Mouse (Mus musculus) heart, adult 11 months (tissue): Measurements from ENCODE around the gene Grm1.

Experiments
- DNase-seq: peaks from one replicate; pipeline ENCODE4 v3.0.0; 2022

Grm1 gene

GRCm38 (mm10) chr10:10710837-10711236 lies 371.3 kb downstream of the Grm1 start:
- no peak for DNase-seq

GRCm38 (mm10) chr10:10710359-10710758 lies 371.8 kb downstream of the Grm1 start:
- no peak for DNase-seq

DNA sequence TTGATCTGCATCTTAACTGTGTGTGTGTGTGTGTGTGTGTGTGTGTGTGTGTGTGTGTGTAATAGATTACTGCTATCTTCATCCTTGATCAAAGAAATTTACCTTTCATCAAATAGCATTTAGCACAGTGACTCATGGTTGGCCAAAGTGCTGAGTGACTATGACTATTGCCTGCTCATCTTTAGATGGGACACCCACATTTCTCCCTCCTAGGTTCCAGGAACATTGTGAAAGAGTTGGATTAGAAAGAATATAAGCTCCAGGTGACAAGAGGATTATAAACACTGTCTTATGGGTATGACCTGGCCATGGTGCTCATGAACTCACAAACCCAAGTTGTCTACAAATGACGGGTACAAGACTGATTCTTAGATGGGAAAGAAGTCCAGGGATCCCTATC lies 374.1 kb downstream of the Grm1 start:
- no peak for DNase-seq

DNA sequence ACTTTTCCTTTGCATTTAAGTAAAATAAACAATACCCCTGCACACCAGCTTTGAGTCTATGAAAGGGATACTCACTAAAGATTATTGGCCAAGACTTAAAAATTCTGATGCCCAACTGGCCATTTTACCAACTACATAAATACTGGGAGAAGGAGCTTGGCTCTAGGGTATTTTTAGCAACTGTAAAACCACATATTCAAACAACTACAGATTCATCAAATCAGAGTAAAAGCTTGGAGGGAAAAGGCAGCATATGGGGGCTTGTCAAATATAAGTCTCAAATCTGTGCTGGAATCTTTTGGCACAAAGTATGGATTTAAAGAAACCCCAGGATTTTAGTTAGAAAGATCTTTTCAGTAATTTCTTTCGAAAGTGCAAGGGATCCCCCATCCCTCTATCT lies 380.8 kb downstream of the Grm1 start:
- DNase-seq = no peak

GRCm38 (mm10) chr10:10700903-10701302 lies 381.3 kb downstream of the Grm1 start:
- DNase-seq = no peak

DNA sequence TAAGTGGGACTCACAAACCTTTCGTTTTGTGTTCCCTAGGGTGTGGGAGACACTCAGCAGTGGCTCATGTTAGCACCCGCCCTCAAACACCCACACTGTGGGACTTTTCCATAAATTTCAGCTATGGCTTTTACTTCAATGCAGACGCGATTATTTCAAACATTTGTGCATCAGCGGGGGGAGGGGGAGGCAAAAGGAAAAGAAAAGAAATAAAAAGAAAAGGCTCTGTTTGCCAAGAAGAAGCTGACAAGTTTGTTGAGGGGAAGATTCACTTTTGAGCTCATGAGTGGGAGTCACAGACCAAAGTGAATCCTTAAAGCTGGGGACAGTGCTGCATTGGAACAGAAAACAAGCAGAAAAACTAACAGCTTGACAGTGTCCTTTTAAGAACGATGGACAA lies 384.7 kb downstream of the Grm1 start:
- no peak for DNase-seq

DNA sequence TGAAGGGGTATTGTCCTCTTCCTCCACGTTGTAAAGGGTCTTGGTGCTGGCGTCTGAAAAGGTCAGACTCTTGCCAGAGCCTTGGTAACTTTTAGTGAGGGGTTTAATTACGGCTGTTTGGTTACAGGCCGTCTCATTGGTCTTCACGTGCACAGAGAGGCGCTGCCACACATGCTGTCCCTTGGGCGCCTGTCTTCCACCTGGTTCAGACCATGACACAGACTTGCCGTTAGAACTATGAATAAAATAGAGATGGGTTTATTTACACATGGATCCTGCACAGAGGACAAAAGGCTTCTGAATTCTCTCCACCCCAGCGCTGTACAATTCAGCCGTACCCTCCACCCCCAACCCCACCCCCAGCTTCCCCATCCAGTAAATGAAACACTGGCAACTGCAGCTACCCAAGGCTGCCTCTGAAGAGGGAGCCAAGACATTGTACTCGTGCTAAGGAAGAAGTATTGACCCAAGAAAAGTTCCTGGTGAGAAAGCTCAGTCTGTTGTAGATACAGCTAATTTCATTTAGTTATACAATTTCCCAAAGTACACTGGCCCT lies 392.4 kb downstream of the Grm1 start:
- no peak for DNase-seq

GRCm38 (mm10) chr10:10688907-10689667 lies 393.1 kb downstream of the Grm1 start:
- DNase-seq = no peak

GRCm38 (mm10) chr10:10681048-10681447 lies 401.1 kb downstream of the Grm1 start, which contains the start of gene Gm10944:
Gene Gm10944 (plus strand): TSS chr10:10681348.
- DNase-seq = no peak

GRCm38 (mm10) chr10:10659976-10660375 lies 422.2 kb downstream of the Grm1 start:
- no peak for DNase-seq

GRCm38 (mm10) chr10:10659161-10659560 lies 423.0 kb downstream of the Grm1 start:
- DNase-seq = no peak

GRCm38 (mm10) chr10:10656621-10657020 lies 425.5 kb downstream of the Grm1 start:
- DNase-seq = no peak

DNA sequence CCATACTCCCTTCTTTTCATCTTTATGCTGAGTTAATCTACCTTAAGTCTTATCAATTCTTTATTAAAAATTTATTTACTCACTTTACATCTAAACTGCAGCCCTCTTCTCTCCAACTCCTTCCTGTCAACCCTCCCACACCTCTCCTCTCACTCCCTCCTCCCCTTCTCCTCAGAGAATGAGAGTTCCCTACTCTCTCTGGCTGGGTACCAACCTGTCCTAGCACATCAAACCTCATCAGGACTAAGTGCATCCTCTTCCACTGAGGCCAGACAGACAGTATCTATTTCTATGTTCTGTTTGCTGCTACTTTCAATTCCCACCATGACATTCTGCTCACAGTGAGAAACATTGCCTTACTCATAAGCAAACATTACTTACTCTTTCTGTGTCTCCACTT lies 426.2 kb downstream of the Grm1 start:
- no peak for DNase-seq
